Mouse (Mus musculus): ENCODE data around the gene Fam76a. TPM values are rescaled to one million over a fixed set of nuclear protein-coding genes. Genes with fewer than 3 reads are reported as not detected.

Gene Fam76a
- polyA plus RNA-seq, 1 experiment from 2014 or later, result 39.5 TPM

- Histone ChIP-seq H3K36me3 (replicated peaks; ENCODE audit: control insufficient read depth, insufficient read depth) (peaks cover 98% of the 10 kb centered on the region), H3K27ac (no peak overlapping the region), H3K27me3 (ENCODE audit: control insufficient read depth, insufficient read depth, low read length) (no peaks in the 10 kb centered on the region), H3K9ac (no peak overlapping the region), H3K4me3 (replicated peaks; ENCODE audit: low read length) (no peak overlapping the region), H3K4me1 (replicated peaks; ENCODE audit: control insufficient read depth, insufficient read depth, low read length) (no peaks in the 10 kb centered on the region), H3K4me2 (replicated peaks) (no peak overlapping the region), H3K9me3 (ENCODE audit: control insufficient read depth, low read length) (no peaks in the 10 kb centered on the region)
- DNase-seq (ENCODE audit: low spot score) (no peak), ATAC-seq (ENCODE audit: low FRiP score) (no peak)
- 94% methylated on average over 5 of the region's 5 CpGs for WGBS
These were observed 16.5 kb downstream of the Fam76a start for GRCm38 (mm10) chr4:132905843-132906360.

- Histone ChIP-seq H3K9me3 (ENCODE audit: control insufficient read depth, low read length) (no peaks in the 10 kb centered on the region), H3K27me3 (ENCODE audit: control insufficient read depth, insufficient read depth, low read length) (no peaks in the 10 kb centered on the region), H3K27ac (no peak overlapping the region), H3K4me1 (replicated peaks; ENCODE audit: control insufficient read depth, insufficient read depth, low read length) (no peaks in the 10 kb centered on the region), H3K36me3 (replicated peaks; ENCODE audit: control insufficient read depth, insufficient read depth) (peaks cover 94% of the 10 kb centered on the region), H3K4me3 (replicated peaks; ENCODE audit: low read length) (no peak overlapping the region), H3K4me2 (replicated peaks) (no peak overlapping the region), H3K9ac (no peak overlapping the region)
- 87% methylated on average over 9 of the region's 9 CpGs for WGBS
- DNase-seq (ENCODE audit: low spot score), result no peak
- ATAC-seq (ENCODE audit: low FRiP score), result no peak
These were observed 17.5 kb downstream of the Fam76a start for GRCm38 (mm10) chr4:132904765-132905309.

- Histone ChIP-seq H3K4me1 (replicated peaks; ENCODE audit: control insufficient read depth, insufficient read depth, low read length) (no peaks in the 10 kb centered on the region), H3K4me3 (replicated peaks; ENCODE audit: low read length) (no peak overlapping the region), H3K4me2 (replicated peaks) (no peak overlapping the region), H3K36me3 (replicated peaks; ENCODE audit: control insufficient read depth, insufficient read depth) (peaks cover 92% of the 10 kb centered on the region), H3K27ac (no peak overlapping the region), H3K9me3 (ENCODE audit: control insufficient read depth, low read length) (no peaks in the 10 kb centered on the region), H3K9ac (no peak overlapping the region), H3K27me3 (ENCODE audit: control insufficient read depth, insufficient read depth, low read length) (no peaks in the 10 kb centered on the region)
- no peak for ATAC-seq (ENCODE audit: low FRiP score)
- 87% methylated on average over 2 of the region's 2 CpGs for WGBS
- DNase-seq (ENCODE audit: low spot score), result no peak
These were observed 18.3 kb downstream of the Fam76a start for GRCm38 (mm10) chr4:132904071-132904470.

- no peaks in the 10 kb centered on the region for H3K4me1 ChIP-seq (replicated peaks; ENCODE audit: control insufficient read depth, insufficient read depth, low read length)
- H3K27ac ChIP-seq, result no peak overlapping the region
- no peaks in the 10 kb centered on the region for H3K9me3 ChIP-seq (ENCODE audit: control insufficient read depth, low read length)
- DNase-seq (ENCODE audit: low spot score) (no peak), ATAC-seq (ENCODE audit: low FRiP score) (no peak)
- H3K9ac ChIP-seq, result no peak overlapping the region
- peaks cover 36% of the 10 kb centered on the region for H3K36me3 ChIP-seq (replicated peaks; ENCODE audit: control insufficient read depth, insufficient read depth)
- WGBS, result 88% methylated on average over 9 of the region's 9 CpGs
- no peaks in the 10 kb centered on the region for H3K27me3 ChIP-seq (ENCODE audit: control insufficient read depth, insufficient read depth, low read length)
- H3K4me3 ChIP-seq (replicated peaks; ENCODE audit: low read length), result no peak overlapping the region
- no peak overlapping the region for H3K4me2 ChIP-seq (replicated peaks)
These were observed 24.2 kb downstream of the Fam76a start for GRCm38 (mm10) chr4:132898197-132898596.

- Histone ChIP-seq H3K27me3 (ENCODE audit: control insufficient read depth, insufficient read depth, low read length) (no peaks in the 10 kb centered on the region), H3K4me1 (replicated peaks; ENCODE audit: control insufficient read depth, insufficient read depth, low read length) (no peaks in the 10 kb centered on the region), H3K27ac (no peak overlapping the region), H3K4me3 (replicated peaks; ENCODE audit: low read length) (no peak overlapping the region), H3K4me2 (replicated peaks) (no peak overlapping the region), H3K36me3 (replicated peaks; ENCODE audit: control insufficient read depth, insufficient read depth) (0 out of 2 replicates have a peak, but pooled peaks cover 1% of the 10 kb centered on the region), H3K9me3 (ENCODE audit: control insufficient read depth, low read length) (no peaks in the 10 kb centered on the region), H3K9ac (no peak overlapping the region)
- DNase-seq (ENCODE audit: low spot score) (no peak), ATAC-seq (ENCODE audit: low FRiP score) (no peak)
- 22% methylated on average over 7 of the region's 7 CpGs for WGBS
These were observed 28.0 kb downstream of the Fam76a start for GRCm38 (mm10) chr4:132894402-132894801.

GRCm38 (mm10) chr4:132884844-132885374 lies 37.4 kb downstream of the Fam76a start:
- H3K36me3 ChIP-seq (replicated peaks; ENCODE audit: control insufficient read depth, insufficient read depth), result peaks cover 9% of the 10 kb centered on the region; the same call in 1 of the 2 replicates
- DNase-seq (ENCODE audit: low spot score) (no peak), ATAC-seq (ENCODE audit: low FRiP score) (no peak)
- H3K27ac ChIP-seq, result peak overlapping the region; percentile 76
- peaks cover 19% of the 10 kb centered on the region for H3K4me1 ChIP-seq (replicated peaks; ENCODE audit: control insufficient read depth, insufficient read depth, low read length)
- H3K4me3 ChIP-seq (replicated peaks; ENCODE audit: low read length), result peak overlapping the region; percentile 99
- 13% methylated on average over 9 of the region's 9 CpGs for WGBS
- H3K9me3 ChIP-seq (ENCODE audit: control insufficient read depth, low read length), result no peaks in the 10 kb centered on the region
- peak overlapping the region; percentile 97 for H3K9ac ChIP-seq
- no peaks in the 10 kb centered on the region for H3K27me3 ChIP-seq (ENCODE audit: control insufficient read depth, insufficient read depth, low read length)
- peak overlapping the region; percentile 75 for H3K4me2 ChIP-seq (replicated peaks)

- Histone ChIP-seq H3K27ac (peak within 1 kb of the TSS; percentile 84), H3K4me3 (replicated peaks; ENCODE audit: low read length) (peak within 1 kb of the TSS; percentile 99), H3K27me3 (ENCODE audit: control insufficient read depth, insufficient read depth, low read length) (no peaks in the 10 kb centered on the region), H3K9me3 (ENCODE audit: control insufficient read depth, low read length) (no peaks in the 10 kb centered on the region), H3K4me1 (replicated peaks; ENCODE audit: control insufficient read depth, insufficient read depth, low read length) (peaks cover 19% of the 10 kb centered on the region), H3K4me2 (replicated peaks) (peak within 1 kb of the TSS; percentile 75), H3K36me3 (replicated peaks; ENCODE audit: control insufficient read depth, insufficient read depth) (peaks cover 12% of the 10 kb centered on the region; the same call in 1 of the 2 replicates), H3K9ac (peak within 1 kb of the TSS; percentile 97)
- peak; percentile 95 for ATAC-seq (ENCODE audit: low FRiP score)
- under 1% methylated on average over 72 of the region's 72 CpGs for WGBS
- peak; percentile 93 for DNase-seq (ENCODE audit: low spot score)
These were observed 38.1 kb downstream of the Fam76a start, which contains the start of gene Stx12 for GRCm38 (mm10) chr4:132884064-132884843. Gene Stx12 (minus strand): TSS chr4:132884509.

- DNase-seq (ENCODE audit: low spot score) (no peak), ATAC-seq (ENCODE audit: low FRiP score) (no peak; the same call in 1 of the 2 replicates)
- peaks cover 12% of the 10 kb centered on the region; the same call in 1 of the 2 replicates for H3K36me3 ChIP-seq (replicated peaks; ENCODE audit: control insufficient read depth, insufficient read depth)
- peak overlapping the region; percentile 99 for H3K4me3 ChIP-seq (replicated peaks; ENCODE audit: low read length)
- WGBS, result 4% methylated on average over 21 of the region's 21 CpGs
- H3K9ac ChIP-seq, result peak overlapping the region; percentile 97
- peak overlapping the region; percentile 75 for H3K4me2 ChIP-seq (replicated peaks)
- peaks cover 19% of the 10 kb centered on the region for H3K4me1 ChIP-seq (replicated peaks; ENCODE audit: control insufficient read depth, insufficient read depth, low read length)
- H3K27me3 ChIP-seq (ENCODE audit: control insufficient read depth, insufficient read depth, low read length), result no peaks in the 10 kb centered on the region
- H3K9me3 ChIP-seq (ENCODE audit: control insufficient read depth, low read length), result no peaks in the 10 kb centered on the region
- H3K27ac ChIP-seq, result peak overlapping the region; percentile 84
These were observed 38.7 kb downstream of the Fam76a start for GRCm38 (mm10) chr4:132883561-132884063.
